Mouse (Mus musculus) kidney, postnatal 0 days (tissue): ENCODE measurements around the gene Pbx1. TPM values are rescaled to one million over a fixed set of nuclear protein-coding genes. Genes with fewer than 3 reads are reported as not detected.

Experiments
- ATAC-seq: fragments of 200-750 bp; cut with Nextera tagmentation; replicated peaks from 2 replicates; pipeline ENCODE4 v1.8.0; 2017; ENCODE audit warnings: low read depth, moderate number of reproducible peaks, moderate TSS enrichment, moderate library complexity; ENCODE audit not compliant: low FRiP score
- DNase-seq: peaks from one replicate; pipeline ENCODE4 v3.0.0-alpha.2; 2016; ENCODE audit warnings: low spot score
- H3K27ac ChIP-seq: fragments of 300-500 bp; sonication (generic); 2 replicates; pipeline ENCODE4 v1.5.1; 2014; ENCODE audit warnings: mild to moderate bottlenecking
- H3K27me3 ChIP-seq: fragments of 300-500 bp; sonication (generic); 2 replicates; pipeline ENCODE4 v1.6.1; 2014; ENCODE audit warnings: low read length, mixed read lengths; ENCODE audit not compliant: insufficient read depth
- H3K36me3 ChIP-seq: fragments of 300-500 bp; sonication (generic); 2 replicates; pipeline ENCODE4 v1.6.1; 2014; ENCODE audit warnings: low read length, mixed read lengths; ENCODE audit not compliant: insufficient read depth
- H3K4me1 ChIP-seq: fragments of 300-500 bp; sonication (generic); replicated peaks from 2 replicates; pipeline ENCODE4 v1.6.1; 2014; ENCODE audit warnings: antibody characterized with exemption, low read length, mixed read lengths; ENCODE audit not compliant: insufficient read depth
- H3K4me2 ChIP-seq: fragments of 300-500 bp; sonication (generic); 2 replicates; pipeline ENCODE4 v1.6.1; 2014; ENCODE audit warnings: mild to moderate bottlenecking, low read length, moderate library complexity, mixed read lengths
- H3K4me3 ChIP-seq: fragments of 300-500 bp; sonication (generic); replicated peaks from 2 replicates; pipeline ENCODE4 v1.5.1; 2014; ENCODE audit warnings: low read depth, low read length
- H3K9ac ChIP-seq: fragments of 300-500 bp; sonication (generic); 2 replicates; pipeline ENCODE4 v1.6.1; 2014; ENCODE audit warnings: low read depth, low read length
- H3K9me3 ChIP-seq: fragments of 300-500 bp; sonication (generic); replicated peaks from 2 replicates; pipeline ENCODE4 v1.6.1; 2016; ENCODE audit warnings: low read length, inconsistent platforms, mixed read lengths
- CTCF ChIP-seq: IDR thresholded peaks from 2 replicates; pipeline ENCODE4 v1.5.1; 2016; ENCODE audit warnings: antibody characterized with exemption, low read depth, mild to moderate bottlenecking, moderate library complexity
- WGBS: fragments of 180-500 bp; shearing (Covaris S2); extraction: QIAGEN DNeasy Blood & Tissue Kit; methylation state at CpG from one replicate; pipeline ENCODE4 v1.1.7; 2014; 5-methylcytosine and 5-hydroxymethylcytosine counted together
- polyA plus RNA-seq: library from polyadenylated mRNA; unstranded; fragments of >200 nt; fragmentation: Nextera tagmentation; extraction: Ambion mirVana; gene quantifications from 2 replicates; pipeline ENCODE4 v1.2.1, GENCODE M21; 2015

Pbx1 gene
- polyA plus RNA-seq, 1 experiment from 2014 or later, result 55.7 TPM

DNA sequence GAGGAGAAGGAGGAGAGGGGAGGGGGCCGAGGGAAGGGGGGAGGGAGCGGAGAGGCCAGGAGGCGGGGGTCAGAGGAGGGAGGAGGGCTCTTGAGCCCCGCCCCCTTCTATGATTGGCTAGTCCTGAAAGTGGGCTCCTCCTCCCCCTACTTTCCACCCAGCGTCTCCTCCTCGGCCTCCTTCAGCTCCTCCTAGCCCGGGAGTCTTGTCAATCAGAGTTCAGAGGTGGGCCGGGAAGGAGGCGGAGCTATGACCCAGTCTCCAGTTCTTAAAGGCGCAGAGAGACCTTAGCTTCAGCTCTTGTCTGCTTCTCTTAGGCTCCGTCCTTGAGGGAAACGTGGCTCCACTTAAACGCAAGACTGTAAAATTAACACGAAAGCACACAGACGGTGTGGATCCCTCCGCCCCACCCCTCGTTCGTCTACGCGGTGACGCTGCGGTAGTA is 233 bp upstream of the Pbx1 start:
- no peaks in the 10 kb centered on the region for H3K9me3 ChIP-seq
- H3K27me3 ChIP-seq, result no peaks in the 10 kb centered on the region
- peak overlapping the region; percentile 94 for H3K27ac ChIP-seq
- H3K4me3 ChIP-seq, result peak overlapping the region; percentile 40
- H3K4me1 ChIP-seq, result no peaks in the 10 kb centered on the region; the same call in 1 of the 2 replicates
- TF ChIP-seq CTCF, result 0 out of 2 replicates have a peak, but pooled peaks have one; percentile 23
- 1% methylated on average over 21 of the region's 22 CpGs for WGBS
- H3K36me3 ChIP-seq, result no peaks in the 10 kb centered on the region
- peak; percentile 100 for DNase-seq
- ATAC-seq, result peak; percentile 99
- H3K9ac ChIP-seq, result peak overlapping the region; percentile 53; the same call in 1 of the 2 replicates
- peak overlapping the region; percentile 61 for H3K4me2 ChIP-seq

DNA sequence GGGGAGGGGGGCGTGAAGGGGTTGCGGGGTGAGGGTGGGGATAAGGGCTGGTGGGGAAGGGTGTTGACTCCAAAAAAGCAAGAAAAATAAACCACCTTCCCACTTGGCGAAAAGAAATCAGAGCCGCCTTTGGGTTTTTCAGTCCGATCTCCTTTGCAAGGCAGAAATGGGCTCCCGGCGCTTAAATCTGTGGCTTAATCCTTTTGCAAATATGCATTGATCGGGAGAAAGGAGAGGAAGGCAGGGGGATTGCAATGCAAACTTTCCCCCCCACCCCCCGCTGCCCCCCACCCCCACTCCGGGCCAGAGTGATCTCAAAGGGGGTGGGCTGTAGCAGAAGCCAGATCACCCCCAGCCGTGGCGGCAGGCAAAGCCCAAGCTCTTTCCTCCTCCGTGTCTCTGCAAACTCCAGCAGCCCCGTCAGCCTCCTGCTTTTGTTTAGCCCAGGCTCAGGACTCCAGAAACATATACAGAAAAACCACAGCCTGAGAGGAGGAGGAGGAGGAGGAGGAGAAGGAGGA is 299 bp downstream of the Pbx1 start:
- Histone ChIP-seq H3K4me3 (peak overlapping the region; percentile 61), H3K4me1 (no peaks in the 10 kb centered on the region; the same call in 1 of the 2 replicates), H3K27me3 (no peaks in the 10 kb centered on the region), H3K4me2 (peak overlapping the region; percentile 56), H3K9me3 (no peaks in the 10 kb centered on the region), H3K9ac (peak overlapping the region; percentile 78), H3K27ac (peak overlapping the region; percentile 94), H3K36me3 (no peaks in the 10 kb centered on the region)
- ATAC-seq, result peak; percentile 89
- DNase-seq, result peak; percentile 96
- under 1% methylated on average over 14 of the region's 14 CpGs for WGBS
- TF ChIP-seq CTCF, result no peak

DNA sequence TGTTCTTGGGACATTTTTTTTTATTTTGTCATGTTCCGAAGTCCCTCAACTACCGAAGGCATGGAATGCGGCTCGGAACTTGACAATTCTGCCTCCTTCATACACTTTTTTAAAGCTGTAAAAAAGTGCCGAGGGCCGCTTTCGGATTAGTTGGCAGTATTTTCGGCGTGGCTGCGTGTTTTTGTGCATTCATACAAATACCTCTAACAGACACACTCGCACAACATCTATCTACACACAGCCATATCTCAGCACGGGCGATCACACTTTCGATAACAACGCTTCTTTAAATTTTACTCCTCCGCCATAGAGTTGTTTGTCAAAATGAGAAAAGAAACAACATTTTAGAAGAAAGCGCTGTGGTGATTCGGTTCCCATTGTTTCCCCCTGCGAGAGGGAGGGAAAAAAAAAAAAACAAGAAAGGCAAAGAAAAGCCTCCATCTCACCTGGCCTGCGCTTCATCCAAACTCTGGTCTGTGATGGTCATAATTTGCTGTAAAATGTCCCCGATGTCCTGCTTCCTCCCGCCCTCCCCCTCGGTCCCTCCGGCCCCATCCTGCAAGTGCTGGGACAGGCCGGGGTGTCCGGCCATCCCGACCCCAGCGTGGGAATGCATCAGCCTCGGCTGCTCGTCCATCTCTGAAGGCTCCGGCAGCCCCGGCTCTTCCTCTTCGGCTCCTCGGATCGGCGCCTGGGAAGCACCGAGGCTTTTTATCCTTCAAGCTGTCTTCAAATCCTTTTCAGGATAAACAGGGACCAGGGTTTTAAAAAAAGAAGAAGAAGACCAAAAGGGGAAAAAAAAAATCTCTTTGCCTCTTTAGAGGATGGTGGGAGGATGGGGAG is 981 bp downstream of the Pbx1 start:
- peak; percentile 58 for DNase-seq
- ATAC-seq, result no peak
- peak overlapping the region; percentile 61 for H3K4me3 ChIP-seq
- peak overlapping the region; percentile 78 for H3K9ac ChIP-seq
- H3K27me3 ChIP-seq, result no peaks in the 10 kb centered on the region
- WGBS, result under 1% methylated on average over 37 of the region's 37 CpGs
- H3K4me1 ChIP-seq, result no peaks in the 10 kb centered on the region; the same call in 1 of the 2 replicates
- H3K9me3 ChIP-seq, result no peaks in the 10 kb centered on the region
- H3K36me3 ChIP-seq, result no peaks in the 10 kb centered on the region
- H3K27ac ChIP-seq, result peak overlapping the region; percentile 94
- H3K4me2 ChIP-seq, result peak overlapping the region; percentile 56
- TF ChIP-seq CTCF, result no peak

DNA sequence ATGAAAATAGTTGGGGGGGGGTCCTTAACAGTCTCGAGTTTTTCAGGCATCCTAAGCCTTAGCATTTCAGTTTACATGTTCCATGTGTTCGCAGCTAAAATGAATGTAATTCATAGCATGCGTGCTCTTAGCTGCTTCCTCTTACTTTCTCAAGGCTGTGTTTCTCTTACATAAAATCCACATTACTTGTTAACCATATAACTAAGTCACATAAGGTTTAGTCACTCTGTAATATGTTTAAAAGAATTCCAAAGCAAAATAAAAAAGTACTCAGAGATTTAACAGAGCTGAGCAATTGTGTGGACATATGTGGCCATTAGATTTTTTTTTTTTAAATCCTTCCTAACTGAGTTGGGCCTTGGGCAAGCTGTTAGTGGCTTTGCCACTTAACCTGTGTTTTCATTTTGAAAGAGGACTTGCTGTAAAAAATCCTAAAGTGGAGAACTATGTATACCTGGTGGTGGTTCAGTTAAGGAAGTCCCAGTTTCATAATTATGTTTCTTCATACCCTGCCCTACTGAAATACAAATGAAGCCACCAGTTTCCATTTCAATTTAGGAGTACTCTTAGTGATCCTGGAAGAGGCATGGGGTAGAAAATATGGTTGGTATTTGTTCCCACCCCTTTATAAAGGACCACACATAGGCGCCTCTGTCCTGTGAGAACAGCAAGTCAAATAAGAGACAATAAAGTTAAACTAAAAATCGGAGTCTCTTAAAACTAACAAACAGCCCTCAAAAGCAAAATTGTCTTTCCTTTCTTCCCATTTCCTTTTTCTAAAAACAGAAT is 2.0 kb downstream of the Pbx1 start:
- Histone ChIP-seq H3K9me3 (no peaks in the 10 kb centered on the region), H3K4me2 (peak overlapping the region; percentile 56), H3K9ac (peak overlapping the region; percentile 78), H3K4me1 (peaks cover 3% of the 10 kb centered on the region; the same call in 1 of the 2 replicates), H3K4me3 (peak overlapping the region; percentile 61), H3K27ac (peak overlapping the region; percentile 94), H3K36me3 (no peaks in the 10 kb centered on the region), H3K27me3 (no peaks in the 10 kb centered on the region)
- TF ChIP-seq CTCF, result no peak
- peak; percentile 62 for DNase-seq
- WGBS, result 0% methylated on average over 5 of the region's 5 CpGs
- ATAC-seq, result no peak

DNA sequence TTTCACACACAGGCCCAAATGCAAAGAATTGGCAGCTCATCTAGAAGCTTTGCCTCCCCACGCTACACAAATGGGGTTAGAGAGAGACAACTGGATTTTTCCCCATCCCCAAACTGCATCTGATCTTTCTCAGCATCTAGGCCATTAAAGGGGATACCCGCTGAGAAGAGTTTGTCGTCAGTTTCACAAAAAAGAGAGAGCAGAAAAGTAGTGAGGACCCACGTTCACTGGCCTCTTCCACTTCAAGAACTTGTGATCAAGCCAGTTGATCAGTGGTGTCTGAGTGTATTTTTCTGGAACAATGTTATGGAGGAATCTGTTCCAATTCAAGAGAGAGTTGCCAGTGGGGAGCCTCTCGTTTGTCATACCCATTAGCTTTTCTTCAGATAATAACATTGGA is 2.7 kb downstream of the Pbx1 start:
- Histone ChIP-seq H3K36me3 (no peaks in the 10 kb centered on the region), H3K4me1 (peaks cover 5% of the 10 kb centered on the region), H3K4me3 (peak overlapping the region; percentile 61), H3K27ac (peak overlapping the region; percentile 94), H3K27me3 (no peaks in the 10 kb centered on the region), H3K9ac (peak overlapping the region; percentile 78), H3K4me2 (peak overlapping the region; percentile 56), H3K9me3 (no peaks in the 10 kb centered on the region)
- TF ChIP-seq CTCF, result no peak
- ATAC-seq (no peak), DNase-seq (peak; percentile 52)
- WGBS, result 3% methylated on average over 5 of the region's 5 CpGs

DNA sequence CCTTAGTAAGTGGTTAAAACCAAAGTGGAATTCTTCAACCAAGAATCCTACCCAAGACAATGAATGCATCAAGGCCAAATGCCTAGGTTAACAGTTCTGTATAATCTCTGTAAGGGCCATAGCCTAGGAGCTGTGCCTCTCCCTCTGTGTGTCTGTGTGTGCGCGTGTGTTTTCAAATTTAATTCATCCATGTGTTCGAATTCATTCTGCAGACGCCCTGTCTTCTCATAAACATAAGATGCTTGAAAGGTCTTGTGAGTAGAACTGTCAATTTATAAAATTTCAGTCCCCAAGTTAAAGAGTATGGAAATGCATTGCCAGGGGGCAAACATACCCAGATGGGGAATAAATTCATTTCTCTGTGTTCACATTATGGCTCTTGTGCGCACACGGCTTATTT is 3.8 kb downstream of the Pbx1 start:
- 5% methylated on average over 6 of the region's 6 CpGs for WGBS
- Histone ChIP-seq H3K4me2 (peak overlapping the region; percentile 56), H3K4me3 (peak overlapping the region; percentile 61), H3K9me3 (no peaks in the 10 kb centered on the region), H3K9ac (peak overlapping the region; percentile 69), H3K27me3 (no peaks in the 10 kb centered on the region), H3K36me3 (no peaks in the 10 kb centered on the region), H3K27ac (peak overlapping the region; percentile 79), H3K4me1 (peaks cover 11% of the 10 kb centered on the region)
- TF ChIP-seq CTCF, result no peak
- DNase-seq, result peak; percentile 47
- no peak for ATAC-seq
